Mouse (Mus musculus): ENCODE data around the gene Plekhs1.

GRCm38 (mm10) chr19:56535064-56535463 lies 73.6 kb downstream of the Plekhs1 start:
- TF ChIP-seq POLR2A (IDR thresholded peaks at IDR 0.05; ENCODE audit: low read depth, low read length) = no peak
- no peak for TF ChIP-seq CTCF (IDR thresholded peaks at IDR 0.05; ENCODE audit: extremely low read depth, insufficient read depth, insufficient read length, insufficient replicate concordance)
